Mouse (Mus musculus): Measurements from ENCODE around the gene Dnaic2.

Gene Dnaic2

GRCm38 (mm10) chr11:114726965-114727825, at the start of gene Dnaic2:
Gene Dnaic2 (plus strand): TSS chr11:114727408.
- in situ Hi-C loops (cut with MboI, MseI), result no loop called here

GRCm38 (mm10) chr11:114679582-114679981, 47.6 kb upstream of the Dnaic2 start:
- in situ Hi-C loops (cut with MboI, MseI), result no loop called here

GRCm38 (mm10) chr11:114680291-114680690, 46.9 kb upstream of the Dnaic2 start:
- in situ Hi-C loops (cut with MboI, MseI), result no loop called here

- in situ Hi-C loops (cut with MboI, MseI), result no loop called here
These were observed 46.2 kb upstream of the Dnaic2 start for GRCm38 (mm10) chr11:114681054-114681453.

- in situ Hi-C loops (cut with MboI, MseI), result no loop called here
These were observed 44.8 kb upstream of the Dnaic2 start for GRCm38 (mm10) chr11:114682321-114682900.

GRCm38 (mm10) chr11:114683029-114683721, 44.0 kb upstream of the Dnaic2 start:
- in situ Hi-C loops (cut with MboI, MseI), result no loop called here

GRCm38 (mm10) chr11:114683722-114684621, 43.2 kb upstream of the Dnaic2 start:
- in situ Hi-C loops (cut with MboI, MseI), result no loop called here

- in situ Hi-C loops (cut with MboI, MseI), result loop anchor here (5.0 kb wide), 1 partner anchor 38 kb away; no protein-coding TSS in a partner anchor
These were observed 42.4 kb upstream of the Dnaic2 start for GRCm38 (mm10) chr11:114684627-114685373.

GRCm38 (mm10) chr11:114685526-114686040, 41.6 kb upstream of the Dnaic2 start:
- in situ Hi-C loops (cut with MboI, MseI), result loop anchor here (5.0 kb wide), 1 partner anchor 37 kb away; no protein-coding TSS in a partner anchor

- in situ Hi-C loops (cut with MboI, MseI), result loop anchor here (5.0 kb wide), 1 partner anchor 36 kb away; no protein-coding TSS in a partner anchor
These were observed 40.8 kb upstream of the Dnaic2 start for GRCm38 (mm10) chr11:114686221-114686959.

- in situ Hi-C loops (cut with MboI, MseI), result loop anchor here (5.0 kb wide), 1 partner anchor 35 kb away; no protein-coding TSS in a partner anchor
These were observed 39.5 kb upstream of the Dnaic2 start for GRCm38 (mm10) chr11:114687574-114688188.

GRCm38 (mm10) chr11:114688729-114689128, 38.5 kb upstream of the Dnaic2 start:
- in situ Hi-C loops (cut with MboI, MseI), result loop anchor here (5.0 kb wide), 1 partner anchor 34 kb away; no protein-coding TSS in a partner anchor

GRCm38 (mm10) chr11:114690192-114690591, 37.0 kb upstream of the Dnaic2 start:
- in situ Hi-C loops (cut with MboI, MseI), result no loop called here

- in situ Hi-C loops (cut with MboI, MseI), result no loop called here
These were observed 35.6 kb upstream of the Dnaic2 start for GRCm38 (mm10) chr11:114691454-114692182.

- in situ Hi-C loops (cut with MboI, MseI), result no loop called here
These were observed 34.6 kb upstream of the Dnaic2 start for GRCm38 (mm10) chr11:114692601-114693000.

GRCm38 (mm10) chr11:114693456-114693855, 33.8 kb upstream of the Dnaic2 start:
- in situ Hi-C loops (cut with MboI, MseI), result no loop called here

GRCm38 (mm10) chr11:114694451-114694850, 32.8 kb upstream of the Dnaic2 start:
- in situ Hi-C loops (cut with MboI, MseI), result no loop called here

- in situ Hi-C loops (cut with MboI, MseI), result no loop called here
These were observed 28.7 kb upstream of the Dnaic2 start for GRCm38 (mm10) chr11:114698496-114698895.

Measured in T-helper 1 cell (primary cell).